35 mouse cellular contexts compared by ENCODE assay signal in the genomic region with DNA sequence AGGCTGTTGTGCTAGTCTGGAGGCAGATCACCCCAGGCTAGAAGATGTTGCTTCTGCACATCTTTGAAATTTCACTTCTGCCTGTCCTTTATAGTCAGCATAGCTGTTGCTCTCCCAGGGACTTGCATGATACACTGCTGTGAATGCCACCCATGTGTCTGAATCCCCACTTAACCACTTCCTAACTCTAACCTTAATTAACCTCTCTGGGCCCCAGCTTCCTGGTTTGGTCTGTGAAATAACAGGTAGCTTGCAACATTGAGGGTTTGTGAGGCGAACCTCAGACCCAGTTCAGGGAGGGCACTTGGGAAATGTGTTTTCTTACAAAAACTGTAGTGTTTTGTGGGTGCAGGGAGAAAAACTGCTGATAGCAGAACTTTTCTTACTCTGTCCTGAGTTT. TPM values are rescaled to one million over a fixed set of nuclear protein-coding genes. Genes with fewer than 3 reads are reported as not detected.
DNase-seq lines count a peak whose midpoint lies in the region; ATAC-seq and TF ChIP-seq lines count a peak whose summit lies in the region.
"Had no signal": no experiment of that assay in that cellular context is flagged by ENCODE, and none has a peak within 500 bp of the region (broad histone marks: within the 10 kb centered on the region; RNA-seq: fewer than 3 reads in every experiment).

No protein-coding gene starts in this region.

- WGBS in thymus, adult 2 months = 13% methylated on average over 1 of the region's 1 CpGs

- H3K4me3 ChIP-seq in thymus, adult 2 months (ENCODE audit: control insufficient read depth, insufficient read depth, low read length) = no peak overlapping the region
- H3K4me3 ChIP-seq: embryonic facial prominence, embryonic 10.5 days; forebrain, embryonic 15.5 days; hindbrain, embryonic 10.5 days; midbrain, embryonic 15.5 days had no signal

- H3K36me3 ChIP-seq in thymus, adult 2 months (ENCODE audit: control insufficient read depth, insufficient read depth, low read length) = peaks cover 3% of the 10 kb centered on the region; the same call in 1 of the 2 replicates

- no peak overlapping the region for H3K27ac ChIP-seq in thymus, adult 2 months (ENCODE audit: control insufficient read depth, insufficient read depth, low read length)
- H3K27ac ChIP-seq: embryonic facial prominence, embryonic 10.5 days; forebrain, embryonic 15.5 days; hindbrain, embryonic 10.5 days; kidney, postnatal 0 days; midbrain, embryonic 15.5 days; stomach, postnatal 0 days had no signal

- ATAC-seq in CD4-positive, CD25-positive, alpha-beta regulatory T cell, adult 4 months = peak; percentile 42
- peak; percentile 30 to 54; a peak in 3 of 4 replicates for ATAC-seq in hematopoietic stem cell, adult 5-6 weeks (replicated peaks in 1 of 2; ENCODE audit: insufficient read depth in 1 of 2, low FRiP score in 2 of 2, low TSS enrichment in 1 of 2, low read depth in 1 of 2, poor library complexity in 2 of 2, severe bottlenecking in 2 of 2)
- ATAC-seq: forebrain, embryonic 15.5 days; hindbrain, embryonic 16.5 days; midbrain, embryonic 15.5 days had no signal

- H3K27me3 ChIP-seq in thymus, adult 2 months (ENCODE audit: control insufficient read depth, insufficient read depth, low read length) = no peaks in the 10 kb centered on the region
- H3K27me3 ChIP-seq: forebrain, embryonic 15.5 days; midbrain, embryonic 15.5 days had no signal

- no peak for TF ChIP-seq CTCF in thymus, adult 2 months (IDR thresholded peaks at IDR 0.05; ENCODE audit: borderline replicate concordance, control insufficient read depth, extremely low read depth, insufficient read depth, low read length, poor library complexity)

- peak; percentile 81 for DNase-seq in 416B (ENCODE audit: low read depth)
- peak; percentile 16 for DNase-seq in thymus, adult 2 months
- no peak for DNase-seq in urinary bladder, postnatal 25 days (ENCODE audit: low spot score)
- DNase-seq in adrenal gland, postnatal 25 days = no peak
- DNase-seq in retina, postnatal 1 day = no peak
- DNase-seq in cerebellum, adult 9-10 months = no peak
- DNase-seq: B cell, adult 2 months; cerebellum, adult 11 months; cerebellum, postnatal 14 days; gastrocnemius, postnatal 10 days; heart, adult 11 months; kidney, adult 11 months; lung, adult 18-20 months; lung, postnatal 14 days; right cerebral cortex, adult 18-20 months had no signal

- peaks cover 6% of the 10 kb centered on the region for H3K4me1 ChIP-seq in thymus, adult 2 months (replicated peaks; ENCODE audit: control insufficient read depth, insufficient read depth, low read length)
- H3K4me1 ChIP-seq: forebrain, embryonic 15.5 days; midbrain, embryonic 15.5 days had no signal

- TF ChIP-seq POLR2A in thymus, adult 2 months (IDR thresholded peaks at IDR 0.05; ENCODE audit: control insufficient read depth, extremely low read depth, insufficient read depth, low read length, poor library complexity) = no peak

RNA-seq across cellular contexts. Expression of gene Hif1an, which starts 15.4 kb away (rescaled TPM):
- polyA plus RNA-seq in CD4-positive, CD25-positive, alpha-beta regulatory T cell, adult 4 months (2017; shearing (Covaris generic)) = 10 to 100 TPM; 16.5 to 26.2 TPM
- 14.6 and 17.6 TPM in 2 replicates for total RNA-seq in hematopoietic stem cell, adult 5-6 weeks (2017)
- 31.5 and 36.1 TPM in 2 replicates for polyA plus RNA-seq in thymus, adult 2 months (2012; rRNA removed)
- total RNA-seq in adrenal gland, postnatal 25 days (2021) = 27.6 and 30.4 TPM in 2 replicates

RNA-seq across cellular contexts. Expression of gene Ndufb8, which starts 22.8 kb away (rescaled TPM):
- polyA plus RNA-seq in CD4-positive, CD25-positive, alpha-beta regulatory T cell, adult 4 months (2017; shearing (Covaris generic)) = 100 to 1,000 TPM; 240 to 266 TPM
- total RNA-seq in hematopoietic stem cell, adult 5-6 weeks (2017) = 153 and 227 TPM in 2 replicates
- polyA plus RNA-seq in thymus, adult 2 months (2012; rRNA removed) = 480 and 627 TPM in 2 replicates
- total RNA-seq in adrenal gland, postnatal 25 days (2021) = 457 and 562 TPM in 2 replicates

RNA-seq across cellular contexts. Expression of gene Gm20538, which starts 25.4 kb away (rescaled TPM):
- not detected for polyA plus RNA-seq in CD4-positive, CD25-positive, alpha-beta regulatory T cell, adult 4 months (2017; shearing (Covaris generic))
- not detected in 2 replicates for total RNA-seq in hematopoietic stem cell, adult 5-6 weeks (2017)
- polyA plus RNA-seq in thymus, adult 2 months (2012; rRNA removed) = 6.6 TPM in 1 of 2 replicates, not detected in the other
- not detected in 2 replicates for total RNA-seq in adrenal gland, postnatal 25 days (2021)
- total RNA-seq: adrenal gland, adult 18-20 months; adrenal gland, postnatal 4 days; gastrocnemius, postnatal 10 days; layer of hippocampus, adult 18-20 months; layer of hippocampus, postnatal 14 days; left cerebral cortex, adult 8-10 months; megakaryocyte-erythroid progenitor cell, adult 5-6 weeks had no signal
- polyA plus RNA-seq: embryonic facial prominence, embryonic 10.5 days; forebrain, embryonic 15.5 days; heart, embryonic 11.5 days; heart, postnatal 0 days; hindbrain, embryonic 10.5 days; hindbrain, embryonic 16.5 days; limb, embryonic 11.5 days; liver, embryonic 11.5 days; midbrain, embryonic 15.5 days; neural tube, embryonic 14.5 days; stomach, postnatal 0 days had no signal

RNA-seq across cellular contexts. Expression of gene Sec31b, which starts 32.4 kb away (rescaled TPM):
- polyA plus RNA-seq in CD4-positive, CD25-positive, alpha-beta regulatory T cell, adult 4 months (2017; shearing (Covaris generic)) = 1 to 10 TPM; 1.1 to 5.7 TPM
- 0.88 and 1.6 TPM in 2 replicates for total RNA-seq in hematopoietic stem cell, adult 5-6 weeks (2017)
- 15.4 and 18.8 TPM in 2 replicates for polyA plus RNA-seq in thymus, adult 2 months (2012; rRNA removed)
- 3.9 and 5.1 TPM in 2 replicates for total RNA-seq in adrenal gland, postnatal 25 days (2021)

Comparison
In these comparisons a context has a peak if more than half of its experiments do, and no peak if none do; other contexts are left out.
1. DNase-seq: peak in 416B (single experiment) and thymus, adult 2 months (single experiment); none in urinary bladder, postnatal 25 days (single experiment), adrenal gland, postnatal 25 days (single experiment), retina, postnatal 1 day (single experiment) and cerebellum, adult 9-10 months (single experiment).